ENCODE assay signal across 8 mouse cellular contexts in the genomic region with DNA sequence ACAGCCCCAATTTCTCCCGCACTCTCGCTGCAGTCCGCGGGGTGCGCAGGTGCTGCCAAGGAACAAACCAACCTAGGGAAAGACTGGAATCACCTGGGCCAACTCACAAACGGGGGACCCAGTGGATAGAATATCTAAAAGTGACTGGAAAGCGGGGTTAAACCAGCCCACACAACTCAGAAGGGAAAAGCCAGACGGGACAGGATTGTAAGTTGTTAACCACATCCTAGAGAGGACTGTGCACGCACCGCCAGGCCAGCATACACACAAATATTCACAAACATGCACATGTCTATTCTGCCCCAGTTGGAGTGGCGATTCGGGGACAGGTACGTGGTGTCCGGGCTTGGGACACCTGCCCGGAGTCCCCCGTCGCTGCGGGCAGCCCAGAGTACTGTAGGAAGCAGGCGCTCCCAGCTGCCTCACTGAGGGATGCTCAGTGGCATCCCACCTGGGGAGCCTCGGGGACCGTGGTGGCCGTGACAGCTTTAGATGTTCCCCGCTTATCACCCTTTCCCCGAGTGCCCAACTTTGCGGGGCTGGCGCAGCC. TPM values are rescaled to one million over a fixed set of nuclear protein-coding genes. Genes with fewer than 3 reads are reported as not detected.
A peak's percentile ranks its signal among the peaks of the same experiment; 100 is the strongest.
DNase-seq lines count a peak whose midpoint lies in the region; ATAC-seq and TF ChIP-seq lines count a peak whose summit lies in the region.

No protein-coding gene starts in this region.

- no peaks in the 10 kb centered on the region for H3K27me3 ChIP-seq in thymus, adult 2 months (ENCODE audit: control insufficient read depth, insufficient read depth, low read length)
- H3K27me3 ChIP-seq in forebrain, embryonic 16.5 days (replicated peaks; ENCODE audit: control insufficient read depth, insufficient read depth, low read length), result peaks cover 9% of the 10 kb centered on the region
- peaks cover 36% of the 10 kb centered on the region for H3K27me3 ChIP-seq in liver, embryonic 11.5 days (replicated peaks; ENCODE audit: control insufficient read depth, insufficient read depth, low read length)
- peaks cover 12% of the 10 kb centered on the region for H3K27me3 ChIP-seq in small intestine, adult 2 months (ENCODE audit: control insufficient read depth, insufficient read depth, low read length)

- under 1% methylated on average over 26 of the region's 26 CpGs for WGBS in thymus, adult 2 months
- under 1% methylated on average over 26 of the region's 26 CpGs for WGBS in forebrain, embryonic 16.5 days
- WGBS in liver, embryonic 11.5 days, result 2% methylated on average over 26 of the region's 26 CpGs
- WGBS in small intestine, adult 2 months, result 2% methylated on average over 26 of the region's 26 CpGs

- no peaks in the 10 kb centered on the region for H3K36me3 ChIP-seq in thymus, adult 2 months (ENCODE audit: control insufficient read depth, insufficient read depth, low read length)
- no peaks in the 10 kb centered on the region for H3K36me3 ChIP-seq in forebrain, embryonic 16.5 days (ENCODE audit: control insufficient read depth, insufficient read depth)
- no peaks in the 10 kb centered on the region for H3K36me3 ChIP-seq in liver, embryonic 11.5 days (ENCODE audit: control insufficient read depth, insufficient read depth, low read length)
- H3K36me3 ChIP-seq in small intestine, adult 2 months (ENCODE audit: control insufficient read depth, insufficient read depth, low read length), result no peaks in the 10 kb centered on the region

- DNase-seq in frontal cortex, adult 2 months (ENCODE audit: extremely low spot score in 1 of 2, low spot score in 1 of 2), result no peak
- peak; percentile 6 for DNase-seq in thymus, adult 2 months
- no peak for DNase-seq in thymus, adult 18-20 months
- no peak for DNase-seq in liver, embryonic 11.5 days (ENCODE audit: low spot score)
- DNase-seq in layer of hippocampus, adult 18-20 months (ENCODE audit: low spot score in 2 of 2), result no peak

- no peaks in the 10 kb centered on the region for H3K9me3 ChIP-seq in forebrain, embryonic 16.5 days (ENCODE audit: control insufficient read depth, low read length)
- H3K9me3 ChIP-seq in liver, embryonic 11.5 days (ENCODE audit: control insufficient read depth, low read length), result no peaks in the 10 kb centered on the region

- H3K9ac ChIP-seq in forebrain, embryonic 16.5 days (replicated peaks; ENCODE audit: low read depth, low read length), result peak overlapping the region; percentile 80
- peak overlapping the region; percentile 51; the same call in 1 of the 2 replicates for H3K9ac ChIP-seq in liver, embryonic 11.5 days (ENCODE audit: low read depth, low read length)

- peak; percentile 49 for ATAC-seq in frontal cortex, adult (ENCODE audit: low TSS enrichment)
- ATAC-seq in forebrain, embryonic 16.5 days, result peak; percentile 41
- ATAC-seq in liver, embryonic 11.5 days (replicated peaks; ENCODE audit: low FRiP score), result peak; percentile 11; the same call in 1 of the 2 replicates

- TF ChIP-seq CTCF in thymus, adult 2 months (IDR thresholded peaks at IDR 0.05; ENCODE audit: borderline replicate concordance, control insufficient read depth, extremely low read depth, insufficient read depth, low read length, poor library complexity), result no peak
- TF ChIP-seq CTCF in small intestine, adult 2 months (IDR thresholded peaks at IDR 0.05; ENCODE audit: extremely low read depth, insufficient read length, insufficient replicate concordance, low read depth, low read length), result no peak

- H3K4me3 ChIP-seq in thymus, adult 2 months (ENCODE audit: control insufficient read depth, insufficient read depth, low read length), result peak overlapping the region; percentile 44; the same call in 1 of the 2 replicates
- peak overlapping the region; percentile 76 for H3K4me3 ChIP-seq in forebrain, embryonic 16.5 days (replicated peaks; ENCODE audit: low read length)
- H3K4me3 ChIP-seq in liver, embryonic 11.5 days (ENCODE audit: low read depth, low read length), result peak overlapping the region; percentile 64
- H3K4me3 ChIP-seq in small intestine, adult 2 months (ENCODE audit: low read depth, low read length), result peak overlapping the region; percentile 94

- H3K27ac ChIP-seq in thymus, adult 2 months (ENCODE audit: control insufficient read depth, insufficient read depth, low read length), result no peak overlapping the region
- H3K27ac ChIP-seq in forebrain, embryonic 16.5 days (ENCODE audit: low read length), result no peak overlapping the region
- no peak overlapping the region for H3K27ac ChIP-seq in liver, embryonic 11.5 days (ENCODE audit: low read depth, low read length)
- H3K27ac ChIP-seq in small intestine, adult 2 months (ENCODE audit: insufficient read depth, low read depth, low read length), result no peak overlapping the region

- TF ChIP-seq POLR2A in thymus, adult 2 months (IDR thresholded peaks at IDR 0.05; ENCODE audit: control insufficient read depth, extremely low read depth, insufficient read depth, low read length, poor library complexity), result no peak
- no peak for TF ChIP-seq POLR2A in small intestine, adult 2 months (IDR thresholded peaks at IDR 0.05; ENCODE audit: low read depth, low read length)

- H3K4me1 ChIP-seq in thymus, adult 2 months (replicated peaks; ENCODE audit: control insufficient read depth, insufficient read depth, low read length), result peaks cover 18% of the 10 kb centered on the region
- H3K4me1 ChIP-seq in forebrain, embryonic 16.5 days (replicated peaks; ENCODE audit: control insufficient read depth, insufficient read depth, low read length), result peaks cover 16% of the 10 kb centered on the region
- 0 out of 2 replicates have a peak, but pooled peaks cover 2% of the 10 kb centered on the region for H3K4me1 ChIP-seq in liver, embryonic 11.5 days (replicated peaks; ENCODE audit: control insufficient read depth, insufficient read depth, low read length)
- H3K4me1 ChIP-seq in small intestine, adult 2 months (ENCODE audit: control insufficient read depth, insufficient read depth, insufficient read length, low read length), result no peaks in the 10 kb centered on the region; the same call in 1 of the 2 replicates

- H3K4me2 ChIP-seq in forebrain, embryonic 16.5 days (ENCODE audit: low read length), result peak overlapping the region; percentile 94
- peak overlapping the region; percentile 84 for H3K4me2 ChIP-seq in liver, embryonic 11.5 days

RNA-seq across cellular contexts. Expression of gene Ust, which starts 1.0 kb away (rescaled TPM):
- 11.3 and 14.5 TPM in 2 replicates for polyA plus RNA-seq in frontal cortex, adult 2 months (2012; rRNA removed)
- 2.9 and 3.5 TPM in 2 replicates for polyA plus RNA-seq in thymus, adult 2 months (2012; rRNA removed)
- polyA plus RNA-seq in forebrain, embryonic 16.5 days (2015; fragmentation: Nextera tagmentation; extraction: Ambion mirVana), result 6.3 and 9.0 TPM in 2 replicates
- 2.4 and 3.1 TPM in 2 replicates for polyA plus RNA-seq in liver, embryonic 11.5 days (2014; fragmentation: Nextera tagmentation; extraction: Ambion mirVana)
- 0.33 and 0.67 TPM in 2 replicates for polyA plus RNA-seq in small intestine, adult 2 months (2012; rRNA removed)
- 10 to 100 TPM; 59.3 to 62.5 TPM for total RNA-seq in layer of hippocampus, adult 18-20 months (2021)

Comparison
In these comparisons a context has a peak if more than half of its experiments do, and no peak if none do; other contexts are left out.
1. H3K4me3 ChIP-seq: peak in every context shown above with its lines; median percentile 94 in small intestine, adult 2 months; 76 in forebrain, embryonic 16.5 days; 64 in liver, embryonic 11.5 days; 44 in thymus, adult 2 months.